Mouse (Mus musculus) ZHBTc4 (cell line): ENCODE results near the gene Stat5b.
A peak's percentile ranks its signal among the peaks of the same experiment; 100 is the strongest.

Experiments used
- DNase-seq: peaks from one replicate; pipeline ENCODE4 v3.0.0-alpha.2; 2011; ENCODE audit warnings: low read depth, low spot score

The Stat5b gene

DNA sequence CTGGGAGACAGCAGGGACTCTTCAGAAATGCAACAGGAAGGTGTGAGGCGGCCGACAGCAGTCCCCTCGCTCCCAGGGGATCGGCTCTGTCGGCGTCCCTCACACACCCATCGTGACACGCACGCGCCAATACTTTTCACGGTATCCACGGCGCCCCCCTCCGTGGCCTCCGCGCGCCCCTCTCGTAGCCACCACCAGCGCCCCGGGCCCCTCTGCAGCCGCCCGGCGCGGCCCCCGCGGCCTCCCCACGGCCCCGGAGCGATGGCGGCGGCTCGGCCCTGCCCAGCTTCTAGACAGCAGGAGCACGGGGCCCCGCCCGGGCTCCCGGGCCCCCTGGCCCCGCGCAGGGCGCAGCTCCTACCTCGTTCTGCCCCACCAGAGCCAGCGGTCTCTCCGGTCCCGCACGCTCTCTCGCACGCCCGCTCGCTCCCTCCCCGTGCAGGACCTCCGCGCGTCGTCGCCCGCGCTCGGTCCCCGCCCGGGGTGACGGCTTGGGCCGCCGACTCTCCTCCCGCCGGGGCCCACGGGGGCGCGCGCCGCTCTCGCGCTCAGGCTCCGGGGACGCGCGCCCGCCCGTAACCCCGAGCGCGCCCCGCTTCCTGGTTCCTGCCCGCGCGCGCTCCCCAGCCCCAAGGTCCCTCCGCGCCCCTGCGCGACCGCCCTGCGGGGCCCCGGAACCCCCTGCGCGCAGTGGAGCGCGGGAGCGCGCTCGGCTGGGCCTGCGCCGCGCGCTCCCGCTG, at the start of gene Stat5b:
TSS of gene Stat5b (minus strand) at position 687 of the 740 bp plus-strand sequence.
- peak; percentile 79 for DNase-seq

- DNase-seq: no peak
Measured at GRCm38 (mm10) chr11:100898441-100899199, 48.1 kb upstream of the Stat5b start.

DNA sequence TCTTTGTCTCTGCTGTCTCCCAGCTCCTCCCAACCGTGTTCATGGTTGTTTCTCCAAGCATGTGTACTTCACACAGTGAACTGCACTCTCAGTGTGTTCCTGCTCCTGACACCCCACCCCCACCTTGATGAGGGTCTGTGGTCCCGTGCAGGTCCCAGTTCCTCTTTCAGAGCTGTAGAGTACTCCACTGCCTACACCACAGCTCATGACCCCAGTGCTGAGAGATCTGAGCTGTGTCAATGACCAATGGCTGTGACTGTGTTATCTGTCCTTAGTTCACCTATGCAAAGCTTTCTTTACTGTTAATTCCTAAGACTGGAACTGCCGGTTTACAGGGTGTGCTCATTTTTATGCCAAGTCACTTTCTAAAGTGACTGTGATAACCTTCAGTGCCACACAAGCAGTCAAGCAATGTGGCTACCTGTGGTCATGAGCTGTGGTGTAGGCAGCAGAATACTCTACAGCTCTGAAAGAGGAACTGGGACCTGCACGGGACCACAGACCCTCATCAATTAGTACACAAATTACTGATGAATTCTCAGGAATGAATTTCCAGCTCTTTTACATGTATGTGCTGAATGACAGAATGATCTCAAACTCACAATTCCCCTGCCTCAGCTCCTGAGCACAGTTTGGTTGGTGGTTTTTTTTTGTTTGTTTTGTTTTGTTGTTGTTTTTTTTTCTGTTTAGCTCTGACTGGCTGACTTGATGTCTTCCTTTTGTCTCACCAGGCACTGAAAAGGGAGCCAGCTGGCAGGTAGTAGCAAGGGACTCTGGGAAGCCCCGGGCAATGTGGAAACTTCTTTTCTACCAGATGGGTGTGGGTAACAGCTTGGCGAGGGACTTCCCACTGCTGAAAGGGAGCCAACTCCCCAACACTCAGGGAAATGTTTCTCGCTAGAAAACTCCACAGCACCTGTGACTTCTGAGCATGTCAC, 47.0 kb upstream of the Stat5b start:
- no peak for DNase-seq

- DNase-seq: no peak
Measured at GRCm38 (mm10) chr11:100896078-100896477, 45.6 kb upstream of the Stat5b start.

DNA sequence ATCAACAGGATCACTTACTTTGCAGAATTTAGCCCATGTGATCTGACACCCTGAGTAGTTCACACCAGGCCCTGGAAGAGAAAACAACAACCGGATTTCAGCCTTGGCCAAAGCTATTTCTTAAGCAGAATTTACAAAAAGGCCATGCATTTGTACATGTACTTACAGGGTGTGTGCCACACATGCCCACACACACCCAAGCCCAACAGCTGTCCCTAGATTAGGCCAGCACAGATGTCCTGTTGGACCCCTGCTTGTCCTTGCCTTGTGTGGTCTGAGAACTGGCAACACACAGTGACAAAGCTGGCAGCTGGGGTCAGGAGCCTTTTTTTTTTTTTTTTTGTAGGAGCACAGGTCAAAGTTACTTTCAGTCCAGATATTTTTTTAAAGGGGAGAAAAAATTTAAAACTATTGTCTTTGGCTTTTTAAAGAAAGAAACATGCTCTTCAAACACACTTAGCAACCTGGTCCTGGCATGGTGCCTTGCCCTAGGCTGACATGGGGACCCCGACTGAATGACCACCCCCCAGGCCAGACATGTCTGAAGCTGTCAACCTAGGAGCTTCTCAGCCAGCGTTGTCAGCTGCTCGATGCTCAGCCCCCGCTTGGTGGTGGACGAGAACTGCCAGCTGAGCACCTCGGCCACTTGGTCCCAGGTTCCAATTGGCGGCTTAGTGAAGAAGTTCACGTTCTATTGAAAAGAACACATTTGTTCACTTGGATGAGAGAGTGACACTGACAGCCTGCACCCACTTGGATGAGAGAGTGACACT, 43.8 kb upstream of the Stat5b start:
- DNase-seq: no peak

DNA sequence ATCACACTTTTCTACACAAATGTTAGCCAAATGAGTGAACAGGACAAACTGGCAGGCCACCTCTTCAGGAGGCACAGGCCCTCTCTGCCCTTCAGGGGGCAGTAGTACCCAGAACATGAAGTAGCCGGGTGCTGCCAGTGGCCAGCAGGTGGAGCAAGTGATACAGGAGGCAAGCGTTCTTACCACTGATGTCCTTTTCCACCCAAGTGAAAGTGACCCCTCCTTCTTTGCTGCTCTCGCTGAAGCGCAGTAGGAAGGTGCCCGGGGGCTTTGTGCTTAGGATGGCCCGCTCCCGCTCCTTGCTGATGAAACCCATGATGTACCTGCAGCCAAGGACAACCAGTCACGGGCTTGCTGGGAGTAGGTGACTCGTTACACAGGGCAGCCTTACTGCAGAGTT, 43.0 kb upstream of the Stat5b start:
- DNase-seq: peak; percentile 91

- no peak for DNase-seq
Measured at GRCm38 (mm10) chr11:100892435-100892834, 41.9 kb upstream of the Stat5b start.

- no peak for DNase-seq
Measured at GRCm38 (mm10) chr11:100891256-100892123, 41.0 kb upstream of the Stat5b start.

DNA sequence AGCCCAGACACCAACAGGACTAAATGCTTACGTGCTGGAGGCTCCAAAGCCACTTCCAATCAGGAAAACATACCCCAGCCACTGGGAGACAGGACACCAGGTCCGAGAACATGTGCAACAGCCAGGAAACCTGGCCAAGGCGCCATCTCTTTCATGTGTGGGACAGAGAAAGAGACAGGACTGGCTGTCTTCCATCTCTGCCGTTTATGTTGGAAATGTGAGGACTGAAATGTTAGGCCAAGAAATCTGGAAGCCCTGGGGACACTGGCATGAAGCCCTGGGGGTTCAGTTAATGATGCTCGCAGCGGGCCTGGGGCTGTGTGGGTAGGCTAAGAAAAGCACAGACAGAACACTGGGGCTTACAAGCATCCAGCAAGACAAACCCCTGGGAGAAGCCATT, 40.0 kb upstream of the Stat5b start:
- DNase-seq: no peak

DNA sequence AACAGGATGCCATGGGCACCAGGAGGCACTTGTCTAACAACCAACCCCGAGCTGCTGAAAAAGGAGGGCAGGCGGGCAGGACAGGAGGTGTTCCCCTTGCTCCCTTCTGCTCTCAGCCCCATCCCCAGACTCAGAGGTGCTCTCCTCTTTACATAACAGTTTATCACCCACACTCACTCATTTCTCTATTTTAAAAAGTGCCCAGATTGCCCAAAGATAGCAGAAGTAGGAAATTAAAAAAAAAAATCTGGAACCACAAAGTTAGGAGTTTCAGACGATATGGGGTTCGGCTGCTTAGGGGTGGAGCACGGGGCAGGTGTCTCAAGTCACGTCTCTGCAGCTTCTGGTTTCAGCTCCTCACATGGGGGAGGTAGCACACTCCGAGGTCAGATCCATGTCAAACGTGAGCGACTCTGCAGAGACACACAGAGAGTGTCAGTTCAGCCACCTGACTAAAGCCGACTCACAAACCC, 37.9 kb upstream of the Stat5b start:
- no peak for DNase-seq

- no peak for DNase-seq
Measured at GRCm38 (mm10) chr11:100887764-100888163, 37.2 kb upstream of the Stat5b start.

GRCm38 (mm10) chr11:100887236-100887635, 36.7 kb upstream of the Stat5b start:
- DNase-seq: no peak

GRCm38 (mm10) chr11:100886188-100886740, 35.7 kb upstream of the Stat5b start:
- no peak for DNase-seq

DNA sequence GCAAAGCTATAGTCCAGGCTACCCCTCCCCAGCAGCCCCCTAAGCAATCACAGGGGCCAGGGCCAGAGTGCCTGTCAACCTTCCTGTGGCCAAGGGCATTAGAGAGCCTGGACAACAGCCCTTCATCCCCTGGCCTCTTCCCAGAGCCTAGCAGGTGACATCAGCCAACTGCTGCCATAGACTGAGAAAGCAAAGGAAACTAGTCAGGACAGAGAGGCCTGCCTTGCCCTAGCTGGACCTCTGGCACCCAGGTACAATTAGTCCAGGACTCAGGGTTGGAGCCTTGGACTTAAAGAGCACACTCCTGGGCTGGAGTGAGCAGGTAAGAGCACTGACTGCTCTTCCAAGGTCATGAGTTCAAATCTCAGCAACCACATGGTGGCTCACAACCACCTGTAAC, 34.9 kb upstream of the Stat5b start:
- no peak for DNase-seq

DNA sequence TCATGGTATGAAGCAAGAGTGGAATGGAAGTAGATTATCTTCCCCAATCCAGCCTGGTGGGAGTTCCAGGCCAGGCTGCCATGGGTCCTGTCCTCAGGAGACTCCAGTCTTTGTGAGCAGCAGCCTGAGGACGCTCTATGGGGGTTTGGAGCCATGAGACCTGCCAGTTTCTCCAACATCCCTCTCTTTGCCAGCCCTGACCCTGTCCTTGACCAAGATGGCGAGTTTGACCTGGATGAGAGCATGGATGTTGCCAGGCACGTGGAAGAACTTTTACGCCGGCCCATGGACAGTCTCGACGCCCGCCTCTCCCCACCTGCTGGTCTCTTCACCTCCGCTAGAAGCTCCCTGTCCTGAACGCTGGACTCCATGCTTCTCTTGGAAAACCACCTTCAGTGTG, 33.1 kb upstream of the Stat5b start:
- no peak for DNase-seq

DNA sequence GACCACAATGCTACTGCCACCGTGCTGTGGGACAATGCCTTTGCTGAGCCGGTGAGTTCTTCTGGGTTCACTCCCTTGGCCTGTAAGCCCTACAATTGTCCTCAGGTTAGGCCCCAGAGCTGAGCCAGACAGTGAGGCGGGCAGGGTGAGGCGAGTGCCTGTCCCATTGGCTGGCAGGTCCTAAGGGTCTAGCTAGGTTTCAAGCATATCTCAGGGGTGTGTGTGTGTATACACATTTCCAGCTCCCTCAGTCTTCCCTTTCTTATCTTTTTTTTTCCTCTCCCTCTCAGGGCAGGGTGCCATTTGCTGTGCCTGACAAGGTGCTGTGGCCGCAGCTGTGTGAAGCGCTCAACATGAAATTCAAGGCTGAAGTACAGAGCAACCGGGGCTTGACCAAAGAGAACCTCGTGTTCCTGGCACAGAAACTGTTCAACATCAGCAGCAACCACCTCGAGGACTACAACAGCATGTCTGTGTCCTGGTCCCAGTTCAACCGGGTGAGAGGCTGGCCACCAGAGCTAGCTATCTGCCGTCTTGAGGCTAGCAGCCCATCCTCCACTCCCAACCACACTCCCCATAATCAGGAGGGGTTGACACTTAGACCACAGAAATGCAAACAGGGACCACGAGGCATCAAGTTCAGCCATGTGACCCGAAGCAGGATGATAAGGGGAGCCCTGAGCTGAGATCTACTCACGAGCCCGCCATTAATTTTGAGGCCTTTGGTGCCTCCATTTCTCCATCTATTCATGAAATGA, 29.0 kb upstream of the Stat5b start:
- DNase-seq: no peak

GRCm38 (mm10) chr11:100875761-100876160, 25.2 kb upstream of the Stat5b start:
- no peak for DNase-seq

- no peak for DNase-seq
Measured at GRCm38 (mm10) chr11:100870968-100871350, 20.4 kb upstream of the Stat5b start.
